Mouse (Mus musculus): ENCODE measurements around the gene Srsf1.

GRCm38 (mm10) chr11:88008641-88009040 is 38.5 kb upstream of the Srsf1 start:
- TF ChIP-seq GATA1 (IDR thresholded peaks at IDR 0.05; ENCODE audit: low read length) (no peak), TAL1 (IDR thresholded peaks at IDR 0.05; ENCODE audit: low read length) (no peak)

Data from erythroblast, embryonic 14.5 days (primary cell).